8 mouse cellular contexts compared by ENCODE assay signal in the genomic region with DNA sequence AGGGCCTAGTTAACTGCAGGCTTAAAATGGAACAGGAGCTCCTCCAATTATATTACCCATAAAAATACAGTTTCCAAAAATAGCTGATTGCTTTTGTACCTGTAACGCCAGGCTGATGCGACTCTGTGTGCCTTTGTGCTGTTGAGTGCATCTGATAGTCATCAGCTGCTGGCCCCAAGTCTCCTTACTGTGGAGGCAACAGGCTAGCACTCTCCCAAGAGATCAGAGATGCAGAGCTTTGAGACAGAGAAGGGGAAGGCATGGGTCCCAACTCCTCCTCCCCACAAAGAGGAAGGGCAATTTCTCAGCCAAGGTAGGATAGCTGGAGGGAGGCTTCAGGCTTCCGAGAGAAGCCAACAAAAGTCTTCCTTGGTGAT.
DNase-seq lines count a peak whose midpoint lies in the region; ATAC-seq and TF ChIP-seq lines count a peak whose summit lies in the region.
"Had no signal": no experiment of that assay in that cellular context is flagged by ENCODE, and none has a peak within 500 bp of the region (broad histone marks: within the 10 kb centered on the region; RNA-seq: fewer than 3 reads in every experiment).

No protein-coding gene starts in this region.

- peaks cover 10% of the 10 kb centered on the region for H3K4me1 ChIP-seq in lung, embryonic 15.5 days
- peaks cover 3% of the 10 kb centered on the region; the same call in 1 of the 2 replicates for H3K4me1 ChIP-seq in lung, adult 2 months (ENCODE audit: control insufficient read depth, insufficient read depth, low read length)
- peaks cover 27% of the 10 kb centered on the region for H3K4me1 ChIP-seq in heart, embryonic 16.5 days (ENCODE audit: control insufficient read depth, insufficient read depth, low read length)
- peaks cover 17% of the 10 kb centered on the region for H3K4me1 ChIP-seq in neural tube, embryonic 15.5 days
- H3K4me1 ChIP-seq: liver, embryonic 15.5 days had no signal

- no peaks in the 10 kb centered on the region for H3K36me3 ChIP-seq in lung, embryonic 15.5 days
- no peaks in the 10 kb centered on the region for H3K36me3 ChIP-seq in heart, embryonic 16.5 days (ENCODE audit: control insufficient read depth, insufficient read depth)
- H3K36me3 ChIP-seq in neural tube, embryonic 15.5 days, result no peaks in the 10 kb centered on the region
- H3K36me3 ChIP-seq: liver, embryonic 15.5 days had no signal

- ATAC-seq in lung, embryonic 15.5 days (ENCODE audit: borderline replicate concordance, extremely low read depth, low FRiP score, low TSS enrichment), result no peak
- ATAC-seq in heart, embryonic 16.5 days (replicated peaks; ENCODE audit: extremely low read depth, insufficient read depth, low FRiP score), result peak; percentile 29
- ATAC-seq in neural tube, embryonic 15.5 days (ENCODE audit: low FRiP score), result no peak; the same call in 1 of the 2 replicates

- H3K9ac ChIP-seq in lung, embryonic 15.5 days, result no peak overlapping the region
- 0 out of 2 replicates have a peak overlapping the region, but pooled peaks have one; percentile 37 for H3K9ac ChIP-seq in heart, embryonic 16.5 days (ENCODE audit: low read length)
- no peak overlapping the region for H3K9ac ChIP-seq in neural tube, embryonic 15.5 days (replicated peaks)
- H3K9ac ChIP-seq: liver, embryonic 15.5 days had no signal

- H3K4me3 ChIP-seq in lung, embryonic 15.5 days, result no peak overlapping the region
- no peak overlapping the region for H3K4me3 ChIP-seq in lung, adult 2 months (replicated peaks; ENCODE audit: extremely low read depth, low read depth, low read length)
- H3K4me3 ChIP-seq in heart, embryonic 16.5 days (ENCODE audit: low read length), result no peak overlapping the region
- no peak overlapping the region for H3K4me3 ChIP-seq in neural tube, embryonic 15.5 days (replicated peaks)
- H3K4me3 ChIP-seq: liver, embryonic 15.5 days had no signal

- TF ChIP-seq POLR2A in lung, adult 2 months (IDR thresholded peaks at IDR 0.05; ENCODE audit: borderline replicate concordance, extremely low read depth, low read depth, low read length), result no peak

- no peak for DNase-seq in lung, adult 2 months
- DNase-seq in gastrocnemius, postnatal 14 days, result peak; percentile 23
- no peak for DNase-seq in ovary, postnatal 10 days (ENCODE audit: low spot score)
- no peak for DNase-seq in embryo, embryonic 10.5 days (ENCODE audit: low spot score)

- H3K9me3 ChIP-seq in lung, embryonic 15.5 days, result no peaks in the 10 kb centered on the region
- no peaks in the 10 kb centered on the region for H3K9me3 ChIP-seq in heart, embryonic 16.5 days (replicated peaks; ENCODE audit: control insufficient read depth, low read length)
- no peaks in the 10 kb centered on the region for H3K9me3 ChIP-seq in neural tube, embryonic 15.5 days (replicated peaks)
- H3K9me3 ChIP-seq: liver, embryonic 15.5 days had no signal

- 65% methylated on average over 3 of the region's 3 CpGs for WGBS in lung, embryonic 15.5 days
- WGBS in lung, adult 2 months, result 44% methylated on average over 3 of the region's 3 CpGs
- 32% methylated on average over 3 of the region's 3 CpGs for WGBS in heart, embryonic 16.5 days
- WGBS in neural tube, embryonic 15.5 days, result 56% methylated on average over 3 of the region's 3 CpGs

- no peaks in the 10 kb centered on the region for H3K27me3 ChIP-seq in lung, embryonic 15.5 days
- H3K27me3 ChIP-seq in heart, embryonic 16.5 days (ENCODE audit: control insufficient read depth, insufficient read depth, low read length), result no peaks in the 10 kb centered on the region
- H3K27me3 ChIP-seq in neural tube, embryonic 15.5 days (replicated peaks), result no peaks in the 10 kb centered on the region
- H3K27me3 ChIP-seq: liver, embryonic 15.5 days had no signal

- no peak overlapping the region for H3K4me2 ChIP-seq in lung, embryonic 15.5 days
- peak overlapping the region; percentile 44; the same call in 1 of the 2 replicates for H3K4me2 ChIP-seq in heart, embryonic 16.5 days (ENCODE audit: low read depth, low read length)
- no peak overlapping the region for H3K4me2 ChIP-seq in neural tube, embryonic 15.5 days
- H3K4me2 ChIP-seq: liver, embryonic 15.5 days had no signal

- TF ChIP-seq CTCF in lung, adult 2 months (IDR thresholded peaks at IDR 0.05; ENCODE audit: insufficient read depth, low read length), result no peak

- intact Hi-C loops in gastrocnemius, postnatal 14 days (cut with DNase I; ENCODE audit: low total_unique reads), result no loop called here

- H3K27ac ChIP-seq in lung, embryonic 15.5 days, result peak overlapping the region; percentile 43; the same call in 1 of the 2 replicates
- peak overlapping the region; percentile 84 for H3K27ac ChIP-seq in heart, embryonic 16.5 days (ENCODE audit: low read length)
- H3K27ac ChIP-seq in neural tube, embryonic 15.5 days (replicated peaks), result peak overlapping the region; percentile 62
- H3K27ac ChIP-seq: liver, embryonic 15.5 days had no signal
